Mouse (Mus musculus) adrenal gland, postnatal 10 days (tissue): ENCODE measurements at regions not wholly inside any gene's neighbourhood (a gene's known extent, or its start where the extent isn't known, plus 50 kb on each side); places are given as distances from the start of the nearest gene placed in this dataset.
A peak's percentile ranks its signal among the peaks of the same experiment; 100 is the strongest.

Source experiments
- DNase-seq: peaks from one replicate; pipeline ENCODE4 v3.0.0; 2021; ENCODE audit warnings: mixed read lengths

GRCm38 (mm10) chr2:170675731-170676130 is 55.9 kb upstream of the Dok5 start:
- DNase-seq = peak; percentile 20

- DNase-seq = no peak
Observed at GRCm38 (mm10) chr2:170673683-170674082, 57.9 kb upstream of the Dok5 start.

GRCm38 (mm10) chr2:170672789-170673188 is 58.8 kb upstream of the Dok5 start:
- no peak for DNase-seq

GRCm38 (mm10) chr2:170668960-170669359 is 62.6 kb upstream of the Dok5 start:
- no peak for DNase-seq

GRCm38 (mm10) chr2:170668497-170668896 is 63.1 kb upstream of the Dok5 start:
- DNase-seq = no peak

- DNase-seq = no peak
Observed at GRCm38 (mm10) chr2:170662069-170662980, 60.5 kb upstream of the 4930470P17Rik start.

GRCm38 (mm10) chr2:170659291-170659690 is 57.5 kb upstream of the 4930470P17Rik start:
- no peak for DNase-seq

- DNase-seq = no peak
Observed at GRCm38 (mm10) chr2:170658520-170658919, 56.7 kb upstream of the 4930470P17Rik start.

- DNase-seq = no peak
Observed at GRCm38 (mm10) chr2:170657821-170658221, 56.0 kb upstream of the 4930470P17Rik start.

GRCm38 (mm10) chr2:170652128-170652527 is 50.3 kb upstream of the 4930470P17Rik start:
- peak; percentile 8 for DNase-seq
